Mouse (Mus musculus) midbrain, embryonic 11.5 days (tissue): ENCODE results near the gene Tex12. TPM values are rescaled to one million over a fixed set of nuclear protein-coding genes. Genes with fewer than 3 reads are reported as not detected.
A peak's percentile ranks its signal among the peaks of the same experiment; 100 is the strongest.

Source experiments
- ATAC-seq: fragments of 200-750 bp; cut with Nextera tagmentation; 2 replicates; pipeline ENCODE4 v1.8.0; 2017; ENCODE audit warnings: moderate TSS enrichment, moderate library complexity; ENCODE audit not compliant: low FRiP score
- DNase-seq: peaks from one replicate; pipeline ENCODE4 v3.0.0; 2015; ENCODE audit warnings: low spot score; ENCODE audit errors: missing footprints
- H3K27ac ChIP-seq: fragments of 300-500 bp; sonication (generic); 2 replicates; pipeline ENCODE4 v1.5.1; 2014; ENCODE audit warnings: low read depth, low read length
- H3K27me3 ChIP-seq: fragments of 300-500 bp; sonication (generic); 2 replicates; pipeline ENCODE4 v1.6.1; 2014; ENCODE audit warnings: mild to moderate bottlenecking, low read length, moderate library complexity, mixed read lengths; ENCODE audit not compliant: control insufficient read depth, insufficient read depth
- H3K36me3 ChIP-seq: fragments of 300-500 bp; sonication (generic); 2 replicates; pipeline ENCODE4 v1.6.1; 2014; ENCODE audit warnings: mild to moderate bottlenecking, low read length, moderate library complexity, mixed read lengths; ENCODE audit not compliant: control insufficient read depth, insufficient read depth
- H3K4me1 ChIP-seq: fragments of 300-500 bp; sonication (generic); 2 replicates; pipeline ENCODE4 v1.6.1; 2014; ENCODE audit warnings: low read length; ENCODE audit not compliant: control insufficient read depth, insufficient read depth
- H3K4me2 ChIP-seq: fragments of 300-500 bp; sonication (generic); 2 replicates; pipeline ENCODE4 v1.6.1; 2014; ENCODE audit warnings: mild to moderate bottlenecking, moderate library complexity
- H3K4me3 ChIP-seq: fragments of 300-500 bp; sonication (generic); 2 replicates; pipeline ENCODE4 v1.5.1; 2014; ENCODE audit warnings: low read depth, low read length
- H3K9ac ChIP-seq: fragments of 300-500 bp; sonication (generic); 2 replicates; pipeline ENCODE4 v1.6.1; 2014; ENCODE audit warnings: low read length
- H3K9me3 ChIP-seq: fragments of 300-500 bp; sonication (generic); 2 replicates; pipeline ENCODE4 v1.6.1; 2016; ENCODE audit warnings: low read length; ENCODE audit not compliant: control insufficient read depth
- WGBS: fragments of 180-500 bp; shearing (Covaris S2); extraction: QIAGEN DNeasy Blood & Tissue Kit; methylation state at CpG from one replicate; pipeline ENCODE4 v1.1.7; 2014; 5-methylcytosine and 5-hydroxymethylcytosine counted together
- polyA plus RNA-seq: library from polyadenylated mRNA; unstranded; fragments of >200 nt; fragmentation: Nextera tagmentation; extraction: Ambion mirVana; gene quantifications from 2 replicates; pipeline ENCODE4 v1.2.1, GENCODE M21; 2014

Tex12 gene
- polyA plus RNA-seq, 1 experiment from 2014 or later = 0.26 TPM

DNA sequence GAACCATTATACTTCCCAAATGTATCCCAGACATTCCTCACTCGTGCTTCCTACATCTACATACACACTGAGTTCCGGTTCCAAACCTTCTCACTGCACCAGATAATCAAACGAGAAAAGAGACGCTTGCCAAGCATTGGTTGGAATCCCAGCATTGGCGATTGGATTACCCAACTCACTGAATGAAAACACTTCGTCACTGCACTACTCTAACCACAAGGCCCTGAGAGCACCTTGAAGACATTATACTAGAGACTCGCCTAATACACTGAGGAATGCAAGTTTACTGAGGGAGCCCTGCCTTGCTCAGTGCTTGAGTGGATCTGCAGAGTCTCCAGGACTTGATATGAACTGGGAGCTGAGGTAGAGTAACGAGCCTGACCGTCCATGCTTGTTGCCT lies 18.7 kb downstream of the Tex12 start:
- H3K27me3 ChIP-seq = no peaks in the 10 kb centered on the region
- H3K4me3 ChIP-seq = no peak overlapping the region
- 80% methylated on average over 9 of the region's 9 CpGs for WGBS

DNA sequence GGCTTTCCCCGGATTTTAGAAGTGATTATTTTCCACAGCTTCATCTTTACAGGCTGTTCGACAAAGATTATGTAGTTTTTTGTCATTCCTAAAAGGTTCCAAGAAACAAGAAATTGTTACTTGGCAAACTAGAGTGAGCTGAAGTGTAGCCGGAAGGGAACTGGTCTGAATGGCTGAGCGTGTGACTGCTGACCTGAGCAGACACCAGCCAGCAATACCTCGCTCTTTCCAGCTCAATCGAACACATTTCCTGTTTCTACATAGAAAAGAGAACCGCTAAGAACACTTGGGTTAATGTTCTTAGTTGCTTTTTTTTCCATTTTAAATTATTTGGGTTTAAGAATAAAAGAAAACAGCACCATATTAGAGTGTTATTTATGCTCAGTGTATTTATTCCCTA lies 21.0 kb downstream of the Tex12 start:
- no peaks in the 10 kb centered on the region for H3K27me3 ChIP-seq
- no peak overlapping the region for H3K4me3 ChIP-seq
- no peaks in the 10 kb centered on the region for H3K36me3 ChIP-seq
- H3K9ac ChIP-seq = no peak overlapping the region
- no peak overlapping the region for H3K27ac ChIP-seq
- no peak for ATAC-seq
- H3K9me3 ChIP-seq = no peaks in the 10 kb centered on the region
- no peak overlapping the region for H3K4me2 ChIP-seq
- 76% methylated on average over 7 of the region's 7 CpGs for WGBS
- no peaks in the 10 kb centered on the region for H3K4me1 ChIP-seq
- no peak for DNase-seq

More for the DNA sequence above, 18.7 kb downstream of the Tex12 start:
- DNase-seq (no peak), ATAC-seq (no peak)
- H3K4me2 ChIP-seq = no peak overlapping the region
- H3K9me3 ChIP-seq = no peaks in the 10 kb centered on the region
- no peak overlapping the region for H3K27ac ChIP-seq
- H3K9ac ChIP-seq = no peak overlapping the region
- H3K4me1 ChIP-seq = no peaks in the 10 kb centered on the region
- H3K36me3 ChIP-seq = no peaks in the 10 kb centered on the region

DNA sequence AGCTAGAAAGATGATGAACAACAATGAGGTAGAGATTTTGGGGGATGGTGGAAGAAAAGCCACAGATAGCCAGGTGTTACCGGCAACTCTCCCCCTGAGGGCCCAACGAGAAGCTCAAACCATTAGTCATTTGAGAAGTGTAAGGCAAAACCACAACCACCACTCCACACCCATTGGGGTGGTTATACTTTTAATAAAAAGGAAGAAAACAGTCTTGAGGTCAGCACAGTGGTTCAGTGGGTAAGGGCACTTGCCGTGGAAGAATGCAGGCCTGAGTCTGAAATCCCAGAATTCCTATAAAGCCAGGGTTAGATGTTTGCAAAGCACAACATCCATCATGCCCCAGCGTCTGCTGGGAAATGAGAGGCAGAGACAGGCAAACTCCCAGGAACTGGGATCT lies 23.8 kb downstream of the Tex12 start:
- DNase-seq (no peak), ATAC-seq (no peak)
- 85% methylated on average over 4 of the region's 4 CpGs for WGBS
- Histone ChIP-seq H3K4me1 (no peaks in the 10 kb centered on the region), H3K9ac (no peak overlapping the region), H3K27me3 (no peaks in the 10 kb centered on the region), H3K4me2 (no peak overlapping the region), H3K9me3 (no peaks in the 10 kb centered on the region), H3K36me3 (no peaks in the 10 kb centered on the region), H3K4me3 (no peak overlapping the region), H3K27ac (no peak overlapping the region)

GRCm38 (mm10) chr9:50536603-50537135 lies 24.5 kb downstream of the Tex12 start:
- ATAC-seq = no peak
- no peak overlapping the region for H3K4me2 ChIP-seq
- H3K27me3 ChIP-seq = no peaks in the 10 kb centered on the region
- no peaks in the 10 kb centered on the region for H3K36me3 ChIP-seq
- no peak for DNase-seq
- WGBS = 84% methylated on average over 7 of the region's 7 CpGs
- no peaks in the 10 kb centered on the region for H3K4me1 ChIP-seq
- no peak overlapping the region for H3K9ac ChIP-seq
- H3K4me3 ChIP-seq = no peak overlapping the region
- no peaks in the 10 kb centered on the region for H3K9me3 ChIP-seq
- H3K27ac ChIP-seq = no peak overlapping the region

DNA sequence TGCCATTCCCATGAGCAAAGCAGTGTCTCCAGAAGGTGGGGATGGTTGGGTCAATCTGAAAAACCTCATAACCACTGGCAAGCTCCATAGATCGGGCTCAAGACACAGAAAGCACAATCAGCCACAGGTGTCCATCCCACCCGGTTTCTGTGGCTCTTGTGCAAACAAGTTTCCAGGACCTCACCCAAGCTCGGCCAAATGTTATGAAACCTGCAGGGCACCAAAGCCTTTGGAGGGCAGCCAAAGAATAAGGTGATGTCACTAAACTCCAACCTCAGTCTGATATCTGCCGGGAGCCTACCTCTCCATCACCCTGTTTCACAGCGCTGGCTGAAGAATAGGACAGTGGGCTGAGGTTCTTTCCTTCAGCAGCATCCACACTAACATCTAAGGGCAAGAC lies 25.2 kb downstream of the Tex12 start:
- ATAC-seq = no peak
- DNase-seq = no peak
- Histone ChIP-seq H3K9me3 (no peaks in the 10 kb centered on the region), H3K36me3 (no peaks in the 10 kb centered on the region), H3K27me3 (no peaks in the 10 kb centered on the region), H3K4me1 (no peaks in the 10 kb centered on the region), H3K9ac (no peak overlapping the region), H3K27ac (no peak overlapping the region), H3K4me2 (no peak overlapping the region), H3K4me3 (no peak overlapping the region)
- WGBS = 86% methylated on average over 5 of the region's 5 CpGs

GRCm38 (mm10) chr9:50533791-50534190 lies 27.3 kb downstream of the Tex12 start:
- ATAC-seq = no peak
- no peak for DNase-seq
- no peak overlapping the region for H3K4me2 ChIP-seq
- no peaks in the 10 kb centered on the region for H3K27me3 ChIP-seq
- H3K9me3 ChIP-seq = no peaks in the 10 kb centered on the region
- H3K36me3 ChIP-seq = no peaks in the 10 kb centered on the region
- H3K4me3 ChIP-seq = no peak overlapping the region
- H3K9ac ChIP-seq = no peak overlapping the region
- WGBS = 79% methylated on average over 3 of the region's 3 CpGs
- no peak overlapping the region for H3K27ac ChIP-seq
- no peaks in the 10 kb centered on the region for H3K4me1 ChIP-seq

DNA sequence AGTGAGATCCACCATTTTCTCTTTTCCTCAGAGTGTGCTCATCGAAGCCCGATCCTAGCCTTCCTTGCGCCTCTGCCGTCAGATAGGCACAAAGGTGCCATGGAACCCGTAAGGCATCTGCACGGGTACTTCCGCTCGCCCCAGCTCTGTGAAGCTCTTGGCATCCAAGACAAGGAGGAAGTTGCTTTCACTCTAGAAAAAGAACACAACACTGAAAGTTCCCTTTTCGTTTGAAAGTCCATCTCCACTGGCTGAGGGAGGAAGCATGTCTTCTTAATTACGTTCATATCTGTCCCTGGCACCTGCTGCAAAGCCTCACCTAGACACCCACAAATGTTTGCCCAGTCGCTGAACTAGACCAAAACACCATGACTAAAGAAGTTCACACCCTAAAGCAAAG lies 27.8 kb downstream of the Tex12 start:
- 80% methylated on average over 11 of the region's 11 CpGs for WGBS
- no peak overlapping the region for H3K9ac ChIP-seq
- ATAC-seq = no peak
- H3K9me3 ChIP-seq = no peaks in the 10 kb centered on the region
- H3K36me3 ChIP-seq = no peaks in the 10 kb centered on the region
- no peaks in the 10 kb centered on the region for H3K27me3 ChIP-seq
- no peak for DNase-seq
- no peak overlapping the region for H3K4me2 ChIP-seq
- no peaks in the 10 kb centered on the region for H3K4me1 ChIP-seq
- no peak overlapping the region for H3K4me3 ChIP-seq
- no peak overlapping the region for H3K27ac ChIP-seq

DNA sequence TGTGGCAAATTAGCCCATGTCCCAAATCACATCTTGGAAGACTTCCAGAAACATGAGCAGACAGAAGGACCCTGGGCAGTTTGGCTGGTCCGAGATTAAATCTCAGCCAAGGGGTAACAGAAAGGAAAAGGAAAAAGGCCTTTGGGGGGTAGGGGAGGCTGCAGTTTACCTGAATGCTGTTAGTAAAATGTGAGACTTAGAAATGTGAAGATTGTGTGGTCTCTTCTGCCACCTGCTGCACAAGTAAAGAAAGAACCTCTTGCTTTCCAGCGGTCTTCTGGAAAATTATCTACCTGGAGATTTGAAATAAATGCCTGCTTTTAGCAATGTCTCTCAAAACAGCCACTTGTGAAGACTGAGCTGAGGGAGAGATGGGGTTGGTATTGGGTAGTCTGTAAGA lies 30.2 kb downstream of the Tex12 start:
- no peak overlapping the region for H3K27ac ChIP-seq
- H3K4me3 ChIP-seq = no peak overlapping the region
- H3K9me3 ChIP-seq = no peaks in the 10 kb centered on the region
- H3K36me3 ChIP-seq = no peaks in the 10 kb centered on the region
- H3K9ac ChIP-seq = no peak overlapping the region
- no peaks in the 10 kb centered on the region for H3K27me3 ChIP-seq
- DNase-seq (no peak), ATAC-seq (no peak)
- no peak overlapping the region for H3K4me2 ChIP-seq
- H3K4me1 ChIP-seq = peaks cover 9% of the 10 kb centered on the region
- 32% methylated on average over 2 of the region's 2 CpGs for WGBS

DNA sequence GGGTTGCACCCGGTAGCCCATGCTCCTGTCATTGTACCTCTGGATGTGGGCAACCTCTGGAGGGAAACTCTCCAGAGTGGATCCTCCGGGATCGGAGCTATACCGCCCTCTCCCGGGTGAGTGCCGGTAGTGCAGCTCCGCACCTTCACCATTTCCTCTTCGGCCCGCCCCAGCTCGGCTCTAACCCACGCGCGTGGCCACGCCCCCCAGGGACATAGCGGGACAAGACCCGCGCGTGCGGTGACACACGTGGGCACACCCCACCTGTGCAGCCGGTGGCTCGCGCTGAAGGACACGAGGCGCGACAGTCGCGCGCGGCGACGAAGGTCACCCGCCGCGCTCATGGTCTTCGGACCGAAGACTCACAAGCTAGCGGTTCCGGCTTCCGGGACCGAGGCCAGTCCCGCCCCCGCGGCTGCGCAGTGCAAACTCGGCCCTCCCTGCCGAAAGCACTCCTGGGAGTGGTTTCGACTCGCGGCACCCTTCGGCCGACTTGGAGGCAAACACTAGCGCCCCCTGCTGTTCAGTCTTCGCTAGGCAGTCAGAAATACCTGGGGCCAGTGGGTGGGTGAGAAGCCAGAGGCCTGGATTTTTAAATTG lies 32.7 kb downstream of the Tex12 start, which contains the start of gene Pts:
Gene Pts (minus strand): TSS at position 432 of the 600 bp plus-strand sequence.
- DNase-seq (peak; percentile 99), ATAC-seq (peak; percentile 99)
- H3K4me3 ChIP-seq = peak within 1 kb of the TSS; percentile 80
- H3K4me2 ChIP-seq = peak within 1 kb of the TSS; percentile 57
- H3K9me3 ChIP-seq = no peaks in the 10 kb centered on the region
- no peaks in the 10 kb centered on the region for H3K36me3 ChIP-seq
- WGBS = under 1% methylated on average over 54 of the region's 54 CpGs
- peak within 1 kb of the TSS; percentile 83 for H3K9ac ChIP-seq
- no peaks in the 10 kb centered on the region for H3K27me3 ChIP-seq
- peak within 1 kb of the TSS; percentile 54; the same call in 1 of the 2 replicates for H3K27ac ChIP-seq
- peaks cover 9% of the 10 kb centered on the region for H3K4me1 ChIP-seq
